Mouse (Mus musculus) ES-E14 (cell line): ENCODE data around the gene Myh7b.

Experiments
- CHD2 ChIP-seq: IDR thresholded peaks from 2 replicates; pipeline ENCODE4 v1.6.1; 2014; ENCODE audit warnings: mild to moderate bottlenecking, low read depth, low read length, inconsistent platforms
- HCFC1 ChIP-seq: IDR thresholded peaks from 2 replicates; pipeline ENCODE4 v1.6.1; 2012; ENCODE audit warnings: low read length, inconsistent platforms, borderline replicate concordance; ENCODE audit not compliant: insufficient read depth
- MAFK ChIP-seq: IDR thresholded peaks from 2 replicates; pipeline ENCODE4 v1.6.1; 2014; ENCODE audit warnings: mild to moderate bottlenecking, low read depth, low read length, inconsistent platforms; ENCODE audit not compliant: insufficient read depth
- ZC3H11A ChIP-seq: IDR thresholded peaks from 2 replicates; pipeline ENCODE4 v1.6.1; 2012; ENCODE audit warnings: low read depth, mild to moderate bottlenecking, inconsistent platforms, low read length, borderline replicate concordance
- ZNF384 ChIP-seq: IDR thresholded peaks from 2 replicates; pipeline ENCODE4 v1.6.1; 2012; ENCODE audit warnings: low read depth, low read length, inconsistent platforms

- TF ChIP-seq HCFC1 (no peak), MAFK (no peak), ZC3H11A (no peak), ZNF384 (no peak), CHD2 (no peak)
Observed at GRCm38 (mm10) chr2:155585082-155585481, 25.9 kb upstream of the Myh7b start.
